Mouse (Mus musculus) cerebellum, adult 9-11 months (tissue): ENCODE measurements around the gene Fam219a.

Source experiments
- DNase-seq: peaks from one replicate; pipeline ENCODE4 v3.0.0; 2022

The Fam219a gene

DNA sequence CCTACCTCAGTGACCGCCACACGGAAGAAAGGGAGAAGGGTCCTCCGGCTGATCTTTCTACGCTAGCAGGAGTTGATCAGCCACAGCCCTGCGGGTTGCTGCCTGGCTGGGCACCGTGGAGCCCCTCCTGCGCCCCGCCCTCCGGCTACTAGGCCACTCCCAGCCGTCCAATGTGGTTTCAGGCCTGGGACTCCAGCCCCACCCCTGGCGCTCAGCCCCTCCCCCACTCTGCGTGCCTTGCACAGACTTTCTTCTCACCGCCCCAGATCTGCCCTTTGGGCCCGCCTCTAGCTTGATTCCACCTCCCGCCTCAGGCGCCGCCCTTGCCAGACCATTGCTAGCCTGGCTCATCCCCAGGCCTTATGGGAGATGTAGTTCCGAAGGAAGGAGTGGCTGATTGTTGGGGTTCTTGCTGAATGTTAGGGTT, 66.3 kb downstream of the Fam219a start, which contains the start of gene AI464131:
Gene AI464131, minus strand, starts transcription at position 91 of the 427 bp plus-strand sequence.
- peak; percentile 97 for DNase-seq

DNA sequence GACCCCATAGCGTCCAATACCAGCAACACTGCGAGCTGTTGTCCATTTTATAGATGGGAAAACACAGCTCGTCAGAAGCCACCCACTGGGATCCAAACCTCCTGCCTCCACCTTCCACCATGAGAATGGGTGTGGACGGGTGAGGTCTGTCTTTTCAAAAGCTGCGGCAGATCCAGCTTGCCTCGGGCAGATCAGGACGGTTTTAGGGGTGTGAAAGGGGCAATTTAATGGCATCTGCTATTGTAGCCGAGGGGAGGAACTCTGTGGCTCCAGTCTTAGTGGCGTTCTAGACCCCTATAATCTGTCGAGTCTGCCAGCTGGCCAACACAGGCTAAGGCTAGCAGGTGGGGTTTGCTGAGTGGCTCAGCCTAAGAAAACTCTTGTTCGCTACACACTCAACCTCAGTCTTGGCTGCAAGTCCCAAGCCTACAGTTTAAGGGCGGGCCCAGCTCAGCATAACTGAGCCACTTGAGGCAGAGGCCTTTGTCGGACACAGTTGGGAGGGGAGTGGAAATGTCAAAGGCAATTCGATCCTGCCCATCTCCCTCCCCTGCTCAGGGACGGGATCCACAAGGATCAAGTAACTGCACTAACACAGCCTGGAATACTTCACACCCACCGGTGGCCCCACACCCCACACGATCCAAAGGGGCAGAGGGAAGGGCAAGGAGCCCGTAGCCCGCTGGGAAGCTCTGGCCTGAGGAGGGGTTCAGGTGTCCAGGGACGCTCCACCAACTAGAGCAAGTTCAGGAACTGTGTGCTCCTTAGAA, 67.0 kb downstream of the Fam219a start:
- DNase-seq: no peak

DNA sequence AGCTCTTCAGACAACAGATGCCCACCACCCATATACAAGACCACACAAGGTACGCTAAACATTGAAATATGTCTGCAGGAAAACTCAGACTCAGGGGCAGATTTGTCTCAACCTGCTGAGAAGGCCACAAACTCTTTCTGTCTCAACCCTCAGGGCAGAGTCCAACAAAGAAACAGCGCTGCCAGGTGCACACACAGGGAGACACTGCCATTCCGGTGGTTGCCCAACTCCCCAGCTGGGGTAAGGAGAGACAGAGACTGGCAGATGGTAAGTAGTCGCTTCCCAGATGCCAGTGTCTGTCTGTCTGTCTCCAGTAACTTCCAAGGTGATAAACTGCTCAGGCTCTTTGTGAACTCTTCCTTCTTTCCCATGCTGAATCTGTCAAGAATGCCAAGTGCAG, 68.6 kb downstream of the Fam219a start:
- DNase-seq: no peak

DNA sequence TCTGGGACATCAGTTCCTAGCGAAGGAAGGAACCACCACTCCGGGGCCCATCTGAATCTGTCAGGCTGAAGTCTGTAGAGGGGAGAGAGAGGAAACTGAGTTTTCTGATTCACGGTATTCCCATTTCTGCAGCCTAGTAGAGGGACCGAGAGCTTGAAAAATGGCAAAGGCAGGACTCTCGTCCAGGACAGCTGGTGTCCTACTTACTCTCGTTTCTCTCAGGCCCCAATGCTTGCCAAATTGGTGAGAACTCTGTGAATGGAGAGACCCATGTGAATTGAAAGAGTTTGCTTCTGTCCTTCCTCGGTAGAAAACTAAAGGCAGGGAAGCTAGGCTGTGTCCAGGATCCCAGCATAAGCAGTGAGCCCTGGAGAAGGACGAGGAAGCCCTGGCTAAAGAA, 69.7 kb downstream of the Fam219a start:
- no peak for DNase-seq

DNA sequence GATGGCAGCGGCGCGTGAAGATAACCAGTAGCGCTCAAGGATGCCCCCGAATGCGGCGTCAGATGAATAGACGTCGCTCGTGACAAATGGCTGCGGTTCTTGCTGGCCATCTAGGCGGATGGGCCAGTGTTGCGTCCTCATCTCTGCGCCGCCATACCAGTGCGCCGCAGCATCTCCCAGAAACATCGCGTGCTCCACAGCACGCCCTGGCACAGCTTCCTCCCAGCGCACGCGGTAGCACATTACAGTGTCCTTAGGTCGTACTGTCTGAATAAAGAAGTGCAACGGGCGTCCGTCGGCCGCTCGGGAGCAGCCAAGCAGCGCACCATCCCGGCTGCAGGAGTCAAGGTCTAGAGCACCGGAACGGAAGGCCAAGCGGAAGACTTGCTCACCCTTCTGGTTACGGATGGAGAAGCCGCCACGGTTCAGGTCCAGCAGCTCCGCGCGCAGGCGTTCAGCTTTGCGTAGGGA, 70.4 kb downstream of the Fam219a start:
- DNase-seq: no peak

DNA sequence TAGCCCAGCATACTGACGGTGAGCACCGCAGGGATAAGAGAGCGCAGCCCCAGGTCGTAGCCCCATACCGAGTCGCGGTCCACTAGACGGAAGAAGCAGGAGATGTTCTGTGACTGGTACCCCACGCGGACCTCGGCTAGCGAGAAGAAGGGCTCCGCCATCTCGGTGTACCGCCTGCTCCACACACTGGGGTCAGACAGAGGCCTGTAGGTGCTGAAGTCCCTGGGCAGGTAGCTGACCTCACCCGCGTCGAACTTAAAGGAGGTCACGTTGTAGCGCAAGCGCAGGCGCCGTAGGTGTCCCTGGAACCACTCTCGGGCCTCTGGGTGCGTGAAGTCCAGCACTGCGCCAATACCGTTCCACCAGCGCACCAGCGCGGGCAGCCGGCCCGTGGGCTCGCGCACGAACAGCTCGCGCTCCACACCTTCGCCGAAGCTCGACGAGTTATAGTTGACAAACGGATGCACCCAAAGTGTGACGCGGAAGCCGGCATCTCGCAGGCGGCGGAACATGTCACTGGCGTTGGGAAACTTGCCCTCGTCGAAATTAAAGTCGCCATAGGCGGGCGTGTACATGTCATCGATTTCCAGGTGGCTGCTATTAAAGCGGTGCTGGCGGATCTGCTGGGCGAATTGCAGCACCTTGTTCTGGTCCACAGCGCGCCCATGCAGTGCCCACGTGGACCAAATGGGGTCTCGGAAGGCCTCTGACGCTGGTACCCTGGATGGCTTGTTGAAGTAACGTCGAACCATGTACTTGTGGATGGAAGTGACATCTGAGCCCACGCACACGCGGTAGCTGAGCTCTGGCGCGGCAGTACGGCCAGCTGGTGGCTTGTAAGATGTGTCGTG, 71.1 kb downstream of the Fam219a start:
- DNase-seq: no peak

DNA sequence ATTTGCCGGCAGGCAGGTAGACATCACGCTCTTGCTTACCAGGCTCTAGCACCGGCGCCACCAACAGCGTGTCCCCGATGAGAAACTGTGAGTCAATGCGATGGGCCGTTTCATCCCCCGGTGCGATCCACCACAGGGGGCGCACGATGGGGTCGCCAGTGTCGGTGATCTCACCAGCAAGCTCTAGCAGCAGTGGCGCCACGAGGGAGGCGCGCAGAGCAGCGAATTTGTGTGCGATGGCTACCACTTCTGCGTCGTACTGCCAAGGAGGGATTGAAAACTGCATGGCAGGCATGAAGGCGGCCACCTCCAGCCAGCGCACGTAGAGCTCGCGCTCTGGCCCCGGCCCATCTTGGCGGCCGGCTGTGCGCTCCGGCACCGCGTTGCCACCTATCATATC, 71.8 kb downstream of the Fam219a start:
- DNase-seq: no peak

DNA sequence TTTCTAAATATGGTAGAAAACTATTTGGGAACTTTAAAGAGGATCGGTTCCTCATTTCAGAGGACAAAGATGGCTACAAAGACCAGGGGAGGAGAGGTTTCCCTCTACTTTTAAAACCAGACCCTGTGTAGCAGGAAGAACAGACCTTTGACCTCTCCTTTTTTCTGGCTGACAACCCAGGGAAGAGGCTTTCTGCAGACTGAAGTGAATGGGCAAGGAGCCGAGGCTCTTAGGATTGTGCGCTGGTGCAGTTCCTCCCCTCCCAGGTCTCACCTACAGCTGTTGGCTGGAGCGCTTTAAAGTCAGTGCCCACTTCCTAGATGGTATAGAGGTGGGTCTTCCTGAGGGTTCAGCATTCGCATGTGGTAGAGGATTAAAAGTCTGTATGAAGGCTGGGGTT, 72.3 kb downstream of the Fam219a start:
- no peak for DNase-seq

DNA sequence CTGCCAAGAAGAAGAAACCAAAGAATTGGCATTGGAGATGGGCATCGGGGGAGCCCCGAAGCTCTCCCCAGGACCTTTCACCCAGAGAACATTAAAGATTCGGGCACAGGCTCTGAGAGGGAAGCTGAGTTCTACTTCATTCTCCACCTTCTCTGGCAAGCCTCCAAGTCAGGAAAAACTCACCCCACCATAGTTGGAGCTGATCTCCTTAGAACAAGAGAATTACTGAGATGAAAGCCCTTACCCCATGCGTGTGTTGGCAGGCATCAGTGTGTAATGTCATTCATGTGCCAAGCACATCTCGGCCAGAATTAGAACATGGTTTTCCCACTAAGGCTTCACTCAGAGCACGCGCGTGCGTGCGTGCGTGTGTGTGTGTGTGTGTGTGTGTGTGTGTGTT, 73.5 kb downstream of the Fam219a start:
- DNase-seq: peak; percentile 36

DNA sequence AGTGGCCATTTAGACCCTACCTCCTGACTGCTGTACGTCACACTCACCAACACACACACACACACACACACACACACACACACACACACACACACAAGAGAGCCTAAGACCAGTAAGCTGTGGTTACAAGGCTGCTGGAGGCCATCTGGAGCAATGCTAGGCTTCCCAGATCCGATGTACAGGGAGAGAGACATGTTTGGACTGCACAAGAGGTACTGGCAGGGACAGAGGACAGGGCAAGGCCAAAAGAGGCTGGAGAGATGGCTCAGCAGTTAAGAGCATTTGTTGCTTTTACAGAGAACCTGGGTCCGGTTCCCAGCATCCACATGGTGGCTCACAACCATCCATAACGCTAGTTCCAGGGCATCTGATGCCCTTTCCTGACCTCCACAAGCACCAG, 74.3 kb downstream of the Fam219a start:
- no peak for DNase-seq

DNA sequence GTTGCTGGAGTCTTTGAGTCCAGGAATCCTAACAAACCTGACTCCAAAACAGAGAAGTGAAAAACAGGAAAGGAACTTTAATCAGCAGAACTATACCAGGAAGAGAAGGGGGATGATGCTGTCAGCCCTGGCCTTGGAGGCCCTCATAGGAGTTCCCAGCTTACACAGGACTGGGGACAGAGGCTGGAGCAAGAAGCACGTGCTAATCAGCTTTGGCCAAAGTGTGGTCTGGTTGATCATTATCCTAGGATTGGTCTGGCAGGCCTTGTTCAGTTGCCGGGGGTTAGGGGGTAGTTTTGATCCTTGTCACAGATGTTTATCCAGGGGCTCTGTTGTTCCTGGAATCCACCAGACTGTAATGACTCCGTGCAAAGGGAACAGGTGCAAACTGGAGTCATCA, 75.0 kb downstream of the Fam219a start:
- DNase-seq: no peak

DNA sequence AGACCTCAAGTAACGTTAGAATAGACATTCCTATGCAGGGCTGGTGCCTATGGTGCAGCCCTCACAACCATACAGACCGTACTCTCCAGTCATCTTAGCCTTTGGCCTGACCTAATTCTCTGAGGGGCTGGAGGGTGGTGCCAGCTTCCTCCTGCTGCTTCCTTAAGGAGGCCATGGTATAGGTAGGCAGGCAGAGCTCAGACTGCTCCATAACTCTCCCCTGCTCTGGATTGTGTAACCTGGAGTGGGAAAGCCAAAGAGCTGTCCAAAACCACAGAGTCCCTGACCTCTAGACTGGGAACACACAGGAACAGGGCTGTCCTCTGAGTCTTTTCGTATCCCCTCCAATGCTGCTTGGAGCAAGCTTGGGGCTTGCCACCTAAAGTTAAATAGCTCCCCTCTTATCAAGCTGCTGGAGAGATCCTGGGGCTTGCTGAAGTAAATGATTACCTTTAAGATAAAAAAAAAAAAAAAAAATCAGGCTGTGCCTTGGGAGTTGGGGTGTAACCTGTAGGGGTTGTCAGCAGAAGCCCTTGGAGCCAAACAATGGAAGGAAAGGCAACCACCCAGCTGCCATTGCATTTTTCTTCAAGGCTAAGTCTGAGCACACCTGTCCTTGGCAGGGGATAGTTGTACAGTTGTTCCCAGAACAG, 75.7 kb downstream of the Fam219a start:
- no peak for DNase-seq

DNA sequence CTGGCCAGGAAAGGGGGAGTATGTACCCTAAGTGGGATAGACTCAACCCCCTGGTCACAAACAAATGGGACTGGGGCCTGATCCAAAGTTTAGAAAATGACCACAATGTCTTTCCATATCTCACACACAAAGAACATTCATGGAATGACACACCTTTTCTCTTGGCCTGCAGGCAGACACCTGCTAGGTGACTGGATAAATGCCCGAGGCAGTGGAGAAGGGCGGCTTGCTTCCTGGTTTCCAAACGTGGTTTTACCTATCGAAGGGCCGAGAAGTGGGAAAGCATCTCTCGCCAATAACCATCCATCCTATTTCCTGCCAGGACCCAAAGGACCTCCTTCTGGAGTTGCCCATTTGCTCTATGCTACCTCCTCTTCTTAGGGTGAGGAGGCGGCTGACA, 76.4 kb downstream of the Fam219a start:
- no peak for DNase-seq

DNA sequence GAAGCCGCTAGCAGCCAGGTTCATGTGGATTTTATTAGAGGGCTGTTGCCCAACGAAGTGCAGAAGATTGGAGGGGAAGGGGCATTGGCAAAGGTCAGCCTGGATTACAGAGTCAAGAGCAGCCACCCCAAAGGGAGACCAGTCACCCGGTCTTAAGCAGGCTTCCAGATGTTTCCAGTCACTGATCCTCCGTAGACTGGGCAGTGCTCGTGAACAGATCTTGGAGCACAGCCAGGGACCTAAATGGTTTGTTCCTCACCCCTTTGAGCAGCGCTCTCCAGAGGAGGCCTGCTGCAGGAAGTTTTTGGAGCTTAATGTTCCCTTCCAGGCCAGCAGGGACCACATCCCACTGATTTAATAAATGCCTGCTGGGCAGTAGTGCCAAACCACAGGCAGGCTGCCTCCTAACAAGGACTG, 87.7 kb downstream of the Fam219a start:
- peak; percentile 27 for DNase-seq

DNA sequence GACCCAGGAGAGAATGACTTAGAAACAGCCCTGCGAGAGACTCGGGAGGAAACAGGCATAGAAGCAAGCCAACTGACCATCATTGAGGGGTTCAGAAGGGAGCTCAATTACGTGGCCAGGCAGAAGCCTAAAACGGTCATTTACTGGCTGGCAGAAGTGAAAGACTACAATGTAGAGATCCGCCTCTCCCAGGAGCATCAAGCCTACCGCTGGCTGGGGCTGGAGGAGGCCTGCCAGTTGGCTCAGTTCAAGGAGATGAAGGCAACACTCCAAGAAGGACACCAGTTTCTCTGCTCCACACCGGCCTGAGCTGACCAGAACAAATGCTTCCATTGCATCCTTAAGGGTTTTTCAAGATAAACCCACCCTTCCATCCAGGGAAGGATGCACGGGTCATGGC, 89.1 kb downstream of the Fam219a start:
- peak; percentile 32 for DNase-seq

DNA sequence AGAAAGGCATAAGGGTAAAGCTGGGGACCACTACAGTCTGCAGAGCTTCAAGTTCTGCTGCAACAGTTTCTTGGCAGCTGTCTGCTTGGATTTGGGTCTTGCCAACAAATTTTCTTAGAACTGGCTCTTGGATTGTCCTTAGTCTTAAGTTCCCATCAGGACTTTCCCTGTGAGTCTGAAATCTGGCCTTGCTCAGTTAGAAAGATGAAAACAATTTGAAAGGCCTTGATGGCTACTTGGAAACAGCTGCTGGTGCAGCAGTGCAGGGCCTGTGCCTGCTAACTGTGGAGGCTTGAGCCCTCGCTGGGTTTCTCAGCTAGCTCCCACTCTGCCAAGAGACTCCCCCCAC, 89.9 kb downstream of the Fam219a start:
- DNase-seq: no peak

DNA sequence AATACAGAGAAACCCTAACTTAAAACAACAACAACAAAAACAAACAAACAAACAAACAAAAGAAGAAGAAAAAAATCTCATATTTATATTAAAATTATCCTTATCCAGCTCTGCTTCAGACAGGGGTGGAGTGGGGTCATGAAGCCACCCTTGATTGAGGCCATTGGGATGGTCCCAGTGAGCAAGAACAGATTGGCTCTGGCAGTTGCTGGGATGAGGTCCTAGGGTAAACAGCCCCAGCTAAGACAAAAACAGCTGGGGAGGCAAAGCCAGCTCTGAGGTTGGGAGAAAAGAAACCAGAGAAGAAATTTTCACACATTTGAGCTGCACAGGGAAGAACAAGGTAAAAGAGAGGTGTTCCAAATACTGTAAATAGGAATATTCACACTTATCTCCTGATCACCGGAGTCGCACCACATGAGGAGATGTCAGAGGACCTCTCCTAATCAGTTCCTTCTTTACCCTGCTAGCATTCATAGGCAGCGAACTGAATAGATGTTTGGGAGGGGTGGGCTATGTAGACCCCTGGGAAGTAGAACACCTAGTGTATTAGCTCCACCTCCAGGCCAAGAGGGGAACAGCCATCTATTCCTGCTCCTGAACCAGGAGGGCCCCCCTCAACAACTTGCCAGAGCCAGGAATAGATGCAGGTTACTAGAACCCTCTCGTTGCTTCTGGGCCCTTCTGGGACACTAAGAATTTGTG, 90.4 kb downstream of the Fam219a start:
- no peak for DNase-seq

DNA sequence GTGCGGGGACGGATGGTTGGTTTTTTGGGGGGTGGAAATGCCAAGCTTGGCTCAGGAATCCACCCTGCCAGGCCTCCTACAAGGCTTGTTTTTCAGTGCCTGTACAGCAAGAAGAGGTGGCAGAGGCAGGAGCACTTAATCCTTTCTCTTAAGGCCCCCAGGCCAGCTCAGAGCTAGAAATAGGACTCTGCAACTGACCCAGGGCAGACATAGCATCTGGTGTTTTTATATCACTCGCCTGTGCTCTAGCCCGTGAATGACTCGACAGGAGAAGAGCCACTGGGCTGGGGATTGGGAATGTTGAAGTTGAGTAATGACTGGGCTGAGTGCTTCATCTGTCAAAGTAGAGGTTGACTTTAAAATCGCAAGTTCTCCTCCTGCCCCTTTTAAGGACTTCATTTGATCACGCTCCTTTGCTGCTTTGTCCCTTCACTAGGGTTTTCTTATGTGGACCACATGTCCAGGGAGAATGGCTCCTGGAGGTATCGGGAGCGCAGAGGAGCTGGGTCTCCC, 91.6 kb downstream of the Fam219a start:
- DNase-seq: no peak

DNA sequence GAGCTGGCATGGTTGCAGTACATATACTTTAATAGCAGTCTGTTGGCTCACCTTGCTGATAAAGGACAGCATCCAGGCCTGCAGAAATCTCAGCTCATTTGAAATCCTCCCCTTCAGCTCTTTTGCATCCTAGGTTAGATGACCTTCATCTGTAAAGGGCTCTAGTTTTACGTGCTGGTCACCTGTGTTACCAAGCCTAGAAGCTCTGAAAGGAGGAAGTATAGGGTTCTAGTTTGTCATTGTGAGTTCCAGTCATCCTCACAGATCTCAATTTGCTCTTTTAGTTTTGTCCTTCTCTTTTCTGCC, 98.0 kb downstream of the Fam219a start:
- DNase-seq: no peak

DNA sequence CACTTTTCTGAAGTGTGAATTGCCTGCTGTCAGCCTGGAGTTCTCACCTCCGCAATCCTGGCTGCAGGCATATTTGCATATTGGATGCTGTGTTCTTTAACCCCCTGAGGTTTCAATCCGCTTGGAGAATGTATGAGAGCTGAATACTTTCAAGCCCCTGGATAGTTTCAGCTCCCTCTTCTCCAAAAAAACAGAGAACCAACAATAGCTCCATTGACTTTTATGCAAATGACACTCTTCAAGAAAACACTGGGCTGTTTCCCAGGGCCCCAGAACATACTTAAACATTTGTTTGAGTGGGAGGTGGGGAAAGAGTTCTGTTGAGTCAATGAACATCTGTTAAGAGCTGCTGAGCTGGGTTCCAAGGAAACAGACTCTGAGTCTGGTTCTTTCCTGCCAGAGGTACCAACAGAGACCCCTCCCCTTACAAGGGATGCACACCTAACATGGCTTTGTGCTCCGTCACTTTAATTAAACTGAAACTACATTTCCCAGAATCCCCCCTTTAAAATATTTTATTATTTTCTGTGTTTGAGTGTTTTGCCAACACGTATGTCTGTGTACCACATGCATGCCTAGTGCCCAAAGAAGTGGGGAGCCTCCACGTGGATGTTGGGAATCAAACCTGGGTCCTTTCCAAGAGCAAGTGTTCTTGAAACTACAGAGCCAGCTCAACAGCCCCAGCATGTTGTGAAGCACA, 98.5 kb downstream of the Fam219a start:
- peak; percentile 24 for DNase-seq

DNA sequence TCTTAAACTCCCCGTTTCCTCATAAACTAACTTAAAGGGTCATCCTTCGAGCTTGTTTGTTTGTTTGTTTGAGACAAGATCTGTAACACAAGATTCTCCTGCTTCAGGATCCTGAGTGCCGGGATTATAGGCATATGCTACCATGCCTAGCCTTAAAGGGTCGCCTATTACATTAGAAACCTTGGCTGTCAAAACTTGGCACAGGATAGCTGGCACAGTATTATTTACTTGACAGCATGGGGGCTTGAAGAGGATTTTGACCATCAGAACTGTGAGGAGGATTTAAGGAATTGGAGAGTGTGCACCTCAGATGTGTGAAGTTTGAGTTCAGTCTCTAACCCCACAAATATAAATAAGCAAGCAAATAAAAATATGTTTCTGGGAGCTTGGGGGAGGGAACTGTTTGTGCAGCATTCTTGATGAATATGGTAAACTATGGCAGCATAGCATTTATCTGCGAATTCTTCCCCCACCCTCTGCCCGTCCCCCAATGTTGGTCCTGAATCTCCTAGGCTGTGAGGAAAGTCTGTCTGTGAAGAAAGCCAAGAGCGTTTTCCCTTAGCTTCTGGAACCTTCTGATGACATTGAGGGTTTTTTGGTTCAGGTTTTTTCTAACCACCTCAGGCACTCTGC, 99.2 kb downstream of the Fam219a start:
- no peak for DNase-seq

DNA sequence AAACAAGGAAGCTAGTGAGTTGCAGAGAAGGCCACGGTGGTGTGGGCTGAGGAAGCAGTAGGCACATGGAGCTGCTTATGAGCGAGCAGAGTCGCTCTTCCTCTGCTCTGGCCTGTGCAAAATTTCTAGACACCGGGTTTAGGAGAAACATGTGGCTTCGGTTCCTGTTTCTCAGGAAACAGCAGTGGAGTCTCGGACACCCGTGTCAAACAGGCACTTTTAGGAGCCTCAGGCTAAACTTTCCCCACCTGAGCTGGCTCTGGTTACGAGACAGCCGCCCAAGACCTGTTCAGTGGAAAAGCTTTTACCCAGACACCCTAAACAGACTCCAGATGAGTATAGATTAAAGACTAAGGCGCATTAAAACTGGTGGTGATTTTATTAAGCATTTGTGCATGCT, 100.1 kb downstream of the Fam219a start:
- DNase-seq: no peak
